Mouse (Mus musculus) liver, postnatal 0 days (tissue): Measurements from ENCODE around the gene Mylk.

Source experiments
- CTCF ChIP-seq: sonication (generic); IDR thresholded peaks from 2 replicates; pipeline ENCODE4 v1.5.1; 2016; ENCODE audit warnings: antibody characterized with exemption, low read depth
- EP300 ChIP-seq: IDR thresholded peaks from 2 replicates; pipeline ENCODE4 v1.6.1; 2016; ENCODE audit warnings: antibody characterized with exemption, low read depth, mild to moderate bottlenecking

GRCm38 (mm10) chr16:34772445-34773032 lies 27.5 kb downstream of the Mylk start:
- no peak for TF ChIP-seq CTCF
- no peak for TF ChIP-seq EP300
